Mouse (Mus musculus): ENCODE measurements around the gene Klra3.
"Not testable (repeated sequence)": the region's sequence is repeated elsewhere in the genome, so short reads cannot be mapped to it uniquely, and the experiment has no call there.

Gene Klra3

GRCm38 (mm10) chr6:130337411-130337810 lies at the start of gene Klra3:
Gene Klra3, minus strand, starts transcription at chr6:130337574.
- DNase-seq = no peak

- no peak for DNase-seq
These were observed 49.4 kb upstream of the Klra3 start, which contains the start of gene Klra1 for GRCm38 (mm10) chr6:130386750-130387149. Gene Klra1, minus strand, starts transcription at chr6:130386874.

- DNase-seq = no peak
These were observed 48.4 kb upstream of the Klra3 start for GRCm38 (mm10) chr6:130385803-130386202.

GRCm38 (mm10) chr6:130382375-130382774 lies 45.0 kb upstream of the Klra3 start:
- DNase-seq = no peak

- DNase-seq = not testable (repeated sequence)
These were observed 8.0 kb upstream of the Klra3 start for GRCm38 (mm10) chr6:130345381-130345780.

- not testable (repeated sequence) for DNase-seq
These were observed 4.6 kb upstream of the Klra3 start for GRCm38 (mm10) chr6:130341973-130342372.

GRCm38 (mm10) chr6:130287984-130288649 lies 49.3 kb downstream of the Klra3 start:
- no peak for DNase-seq

GRCm38 (mm10) chr6:130281828-130282227 lies 55.5 kb downstream of the Klra3 start, which contains the start of gene Klra10:
Gene Klra10, minus strand, starts transcription at chr6:130281928.
- not testable (repeated sequence) for DNase-seq
